Mouse (Mus musculus) large intestine, adult 2 months (tissue): ENCODE results near the gene E330034G19Rik. TPM values are rescaled to one million over a fixed set of nuclear protein-coding genes. Genes with fewer than 3 reads are reported as not detected.
"Not testable (repeated sequence)": the region's sequence is repeated elsewhere in the genome, so short reads cannot be mapped to it uniquely, and the experiment has no call there.

Experiments used
- DNase-seq: peaks from one replicate; pipeline ENCODE4 v3.0.0-alpha.2; 2012; ENCODE audit warnings: low read depth, low spot score
- WGBS: fragments of 180-500 bp; shearing (Covaris S2); methylation state at CpG from one replicate; pipeline ENCODE4 v1.1.7; 2018; 5-methylcytosine and 5-hydroxymethylcytosine counted together
- polyA plus RNA-seq: library from polyadenylated mRNA; depleted of rRNA; stranded (reverse); fragments of >200 nt; gene quantifications from 2 replicates; pipeline ENCODE4 v1.2.3, GENCODE M21; 2012; rRNA removed

Gene E330034G19Rik
- polyA plus RNA-seq: not detected in 2 replicates

GRCm38 (mm10) chr14:24292914-24293313 is at the start of gene E330034G19Rik:
Gene E330034G19Rik, plus strand, starts transcription at chr14:24293214.
- 29% methylated on average over 3 of the region's 3 CpGs for WGBS
- DNase-seq: no peak

- WGBS: under 1% methylated on average over 40 of the region's 40 CpGs
- no peak for DNase-seq
These were observed 48.5 kb upstream of the E330034G19Rik start for GRCm38 (mm10) chr14:24244330-24245176.

GRCm38 (mm10) chr14:24245177-24246081 is 47.6 kb upstream of the E330034G19Rik start, which contains the start of gene Dlg5:
Gene Dlg5, minus strand, starts transcription at chr14:24245920.
- under 1% methylated on average over 87 of the region's 98 CpGs for WGBS
- no peak for DNase-seq

GRCm38 (mm10) chr14:24249926-24250325 is 43.1 kb upstream of the E330034G19Rik start:
- 65% methylated on average over 2 of the region's 2 CpGs for WGBS
- no peak for DNase-seq

- 73% methylated on average over 1 of the region's 1 CpGs for WGBS
- DNase-seq: no peak
These were observed 41.7 kb upstream of the E330034G19Rik start for GRCm38 (mm10) chr14:24251326-24251725.

GRCm38 (mm10) chr14:24253611-24254202 is 39.3 kb upstream of the E330034G19Rik start:
- DNase-seq: no peak
- 6% methylated on average over 8 of the region's 8 CpGs for WGBS

GRCm38 (mm10) chr14:24255956-24256355 is 37.1 kb upstream of the E330034G19Rik start:
- no peak for DNase-seq

GRCm38 (mm10) chr14:24260391-24260790 is 32.6 kb upstream of the E330034G19Rik start:
- 78% methylated on average over 4 of the region's 4 CpGs for WGBS
- DNase-seq: no peak

More at GRCm38 (mm10) chr14:24255956-24256355, 37.1 kb upstream of the E330034G19Rik start:
- 59% methylated on average over 2 of the region's 2 CpGs for WGBS

- 74% methylated on average over 6 of the region's 6 CpGs for WGBS
- DNase-seq: no peak
These were observed 30.6 kb upstream of the E330034G19Rik start for GRCm38 (mm10) chr14:24262382-24262781.

- 70% methylated on average over 2 of the region's 2 CpGs for WGBS
These were observed 30.1 kb upstream of the E330034G19Rik start for GRCm38 (mm10) chr14:24262915-24263314.

GRCm38 (mm10) chr14:24269571-24269970 is 23.4 kb upstream of the E330034G19Rik start:
- WGBS: 88% methylated on average over 1 of the region's 1 CpGs
- DNase-seq: no peak

More at GRCm38 (mm10) chr14:24262915-24263314, 30.1 kb upstream of the E330034G19Rik start:
- no peak for DNase-seq

- no peak for DNase-seq
- 42% methylated on average over 2 of the region's 2 CpGs for whole genome bisulfite sequencing
These were observed 19.4 kb upstream of the E330034G19Rik start for GRCm38 (mm10) chr14:24273575-24273974.

- 43% methylated on average over 2 of the region's 2 CpGs for WGBS
- no peak for DNase-seq
These were observed 17.5 kb upstream of the E330034G19Rik start for GRCm38 (mm10) chr14:24275534-24275933.

GRCm38 (mm10) chr14:24281278-24281677 is 11.7 kb upstream of the E330034G19Rik start:
- no peak for DNase-seq
- WGBS: 36% methylated on average over 4 of the region's 4 CpGs

- 55% methylated on average over 3 of the region's 3 CpGs for WGBS
- no peak for DNase-seq
These were observed 10.7 kb upstream of the E330034G19Rik start for GRCm38 (mm10) chr14:24282276-24282675.

- DNase-seq: no peak
- 60% methylated on average over 4 of the region's 4 CpGs for WGBS
These were observed 6.9 kb upstream of the E330034G19Rik start for GRCm38 (mm10) chr14:24286136-24286535.

- DNase-seq: no peak
These were observed 2.3 kb upstream of the E330034G19Rik start for GRCm38 (mm10) chr14:24290726-24291125.

GRCm38 (mm10) chr14:24293631-24294030 is 617 bp downstream of the E330034G19Rik start:
- WGBS: 81% methylated on average over 5 of the region's 5 CpGs
- no peak for DNase-seq

- WGBS: 81% methylated on average over 1 of the region's 1 CpGs
- not testable (repeated sequence) for DNase-seq
These were observed 9.1 kb downstream of the E330034G19Rik start for GRCm38 (mm10) chr14:24302126-24302525.

- no peak for DNase-seq
- 63% methylated on average over 6 of the region's 6 CpGs for WGBS
These were observed 13.7 kb downstream of the E330034G19Rik start for GRCm38 (mm10) chr14:24306667-24307066.
